Mouse (Mus musculus): ENCODE data around the gene Hint2. TPM values are rescaled to one million over a fixed set of nuclear protein-coding genes. Genes with fewer than 3 reads are reported as not detected.

Hint2 gene
- polyA plus RNA-seq, 1 experiment from 2014 or later = 263 TPM

- H3K36me3 ChIP-seq (ENCODE audit: insufficient read depth, low read length) = no peaks in the 10 kb centered on the region
- 0 out of 2 replicates have a peak, but pooled peaks cover 8% of the 10 kb centered on the region for H3K4me1 ChIP-seq (replicated peaks; ENCODE audit: insufficient read depth, low read length)
- ATAC-seq (replicated peaks; ENCODE audit: low FRiP score, low read depth) (peak; percentile 89), DNase-seq (ENCODE audit: low spot score) (peak; percentile 95)
- H3K9ac ChIP-seq (ENCODE audit: low read depth, low read length) = peak within 1 kb of the TSS; percentile 83
- peak within 1 kb of the TSS; percentile 55; the same call in 1 of the 2 replicates for H3K27ac ChIP-seq
- no peaks in the 10 kb centered on the region for H3K9me3 ChIP-seq (replicated peaks; ENCODE audit: low read length)
- H3K27me3 ChIP-seq (ENCODE audit: insufficient read depth, low read length) = no peaks in the 10 kb centered on the region
- peak within 1 kb of the TSS; percentile 76 for H3K4me3 ChIP-seq (replicated peaks; ENCODE audit: low read depth, low read length)
- H3K4me2 ChIP-seq (ENCODE audit: low read length) = peak within 1 kb of the TSS; percentile 83
- no peak for TF ChIP-seq CTCF (IDR thresholded peaks at IDR 0.05; ENCODE audit: low read depth)
- WGBS = 2% methylated on average over 41 of the region's 41 CpGs
Measured at GRCm38 (mm10) chr4:43668782-43669427, 12.6 kb upstream of the Hint2 start, which contains the start of the genes Tmem8b and Fam221b. Gene Tmem8b (plus strand): TSS chr4:43668971. Gene Fam221b (minus strand): TSS chr4:43669145.

GRCm38 (mm10) chr4:43666412-43666811 lies 10.1 kb upstream of the Hint2 start:
- 19% methylated on average over 4 of the region's 4 CpGs for WGBS

DNA sequence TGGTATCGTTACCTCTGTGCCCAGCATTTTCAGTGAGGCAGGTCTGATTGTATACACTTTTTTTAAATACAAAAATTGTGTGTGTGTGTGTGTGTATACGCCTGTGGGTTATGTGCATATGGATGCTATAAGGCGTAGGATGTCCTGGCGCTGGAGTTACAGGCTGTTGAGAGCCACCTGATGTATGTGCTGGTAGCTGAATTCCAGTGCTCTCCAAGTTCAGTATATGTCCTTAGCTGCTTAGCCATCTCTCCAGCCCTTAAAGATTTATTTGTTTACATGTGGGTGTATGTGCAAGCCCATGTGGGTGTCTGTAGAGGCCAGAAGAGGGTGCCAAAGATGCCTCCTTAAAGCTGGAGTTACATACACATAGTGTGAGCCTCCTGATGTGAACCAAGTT lies 880 bp upstream of the Hint2 start:
- Histone ChIP-seq H3K4me3 (replicated peaks; ENCODE audit: low read depth, low read length) (peak overlapping the region; percentile 92; the same call in 1 of the 2 replicates), H3K4me2 (ENCODE audit: low read length) (peak overlapping the region; percentile 67; the same call in 1 of the 2 replicates), H3K27me3 (ENCODE audit: insufficient read depth, low read length) (0 out of 2 replicates have a peak, but pooled peaks cover under 1% of the 10 kb centered on the region), H3K27ac (no peak overlapping the region), H3K9ac (ENCODE audit: low read depth, low read length) (no peak overlapping the region), H3K4me1 (replicated peaks; ENCODE audit: insufficient read depth, low read length) (no peaks in the 10 kb centered on the region), H3K9me3 (replicated peaks; ENCODE audit: low read length) (no peaks in the 10 kb centered on the region), H3K36me3 (ENCODE audit: insufficient read depth, low read length) (no peaks in the 10 kb centered on the region)
- ATAC-seq (replicated peaks; ENCODE audit: low FRiP score, low read depth) (no peak), DNase-seq (ENCODE audit: low spot score) (no peak)
- TF ChIP-seq CTCF (IDR thresholded peaks at IDR 0.05; ENCODE audit: low read depth) = peak; percentile 31; the same call in 1 of the 2 replicates
- WGBS = 62% methylated on average over 4 of the region's 4 CpGs

More at GRCm38 (mm10) chr4:43666412-43666811, 10.1 kb upstream of the Hint2 start:
- ATAC-seq (replicated peaks; ENCODE audit: low FRiP score, low read depth) = no peak
- peak; percentile 64 for DNase-seq (ENCODE audit: low spot score)
- H3K4me3 ChIP-seq (replicated peaks; ENCODE audit: low read depth, low read length) = no peak overlapping the region
- TF ChIP-seq CTCF (IDR thresholded peaks at IDR 0.05; ENCODE audit: low read depth) = peak; percentile 74
- H3K9ac ChIP-seq (ENCODE audit: low read depth, low read length) = no peak overlapping the region
- H3K27me3 ChIP-seq (ENCODE audit: insufficient read depth, low read length) = 0 out of 2 replicates have a peak, but pooled peaks cover 3% of the 10 kb centered on the region
- H3K36me3 ChIP-seq (ENCODE audit: insufficient read depth, low read length) = no peaks in the 10 kb centered on the region
- no peak overlapping the region for H3K27ac ChIP-seq
- H3K4me2 ChIP-seq (ENCODE audit: low read length) = no peak overlapping the region
- H3K4me1 ChIP-seq (replicated peaks; ENCODE audit: insufficient read depth, low read length) = 0 out of 2 replicates have a peak, but pooled peaks cover 8% of the 10 kb centered on the region
- H3K9me3 ChIP-seq (replicated peaks; ENCODE audit: low read length) = no peaks in the 10 kb centered on the region

- no peaks in the 10 kb centered on the region for H3K36me3 ChIP-seq (ENCODE audit: insufficient read depth, low read length)
- H3K4me3 ChIP-seq (replicated peaks; ENCODE audit: low read depth, low read length) = peak overlapping the region; percentile 92
- H3K4me2 ChIP-seq (ENCODE audit: low read length) = peak overlapping the region; percentile 67
- H3K9me3 ChIP-seq (replicated peaks; ENCODE audit: low read length) = no peaks in the 10 kb centered on the region
- WGBS = 4% methylated on average over 34 of the region's 34 CpGs
- peak overlapping the region; percentile 97 for H3K27ac ChIP-seq
- no peaks in the 10 kb centered on the region for H3K27me3 ChIP-seq (ENCODE audit: insufficient read depth, low read length)
- peak overlapping the region; percentile 93 for H3K9ac ChIP-seq (ENCODE audit: low read depth, low read length)
- peak; percentile 59 for ATAC-seq (replicated peaks; ENCODE audit: low FRiP score, low read depth)
- no peaks in the 10 kb centered on the region for H3K4me1 ChIP-seq (replicated peaks; ENCODE audit: insufficient read depth, low read length)
- peak; percentile 13; the same call in 1 of the 2 replicates for TF ChIP-seq CTCF (IDR thresholded peaks at IDR 0.05; ENCODE audit: low read depth)
- peak; percentile 21 for DNase-seq (ENCODE audit: low spot score)
Measured at GRCm38 (mm10) chr4:43655656-43656338, 469 bp downstream of the Hint2 start.

DNA sequence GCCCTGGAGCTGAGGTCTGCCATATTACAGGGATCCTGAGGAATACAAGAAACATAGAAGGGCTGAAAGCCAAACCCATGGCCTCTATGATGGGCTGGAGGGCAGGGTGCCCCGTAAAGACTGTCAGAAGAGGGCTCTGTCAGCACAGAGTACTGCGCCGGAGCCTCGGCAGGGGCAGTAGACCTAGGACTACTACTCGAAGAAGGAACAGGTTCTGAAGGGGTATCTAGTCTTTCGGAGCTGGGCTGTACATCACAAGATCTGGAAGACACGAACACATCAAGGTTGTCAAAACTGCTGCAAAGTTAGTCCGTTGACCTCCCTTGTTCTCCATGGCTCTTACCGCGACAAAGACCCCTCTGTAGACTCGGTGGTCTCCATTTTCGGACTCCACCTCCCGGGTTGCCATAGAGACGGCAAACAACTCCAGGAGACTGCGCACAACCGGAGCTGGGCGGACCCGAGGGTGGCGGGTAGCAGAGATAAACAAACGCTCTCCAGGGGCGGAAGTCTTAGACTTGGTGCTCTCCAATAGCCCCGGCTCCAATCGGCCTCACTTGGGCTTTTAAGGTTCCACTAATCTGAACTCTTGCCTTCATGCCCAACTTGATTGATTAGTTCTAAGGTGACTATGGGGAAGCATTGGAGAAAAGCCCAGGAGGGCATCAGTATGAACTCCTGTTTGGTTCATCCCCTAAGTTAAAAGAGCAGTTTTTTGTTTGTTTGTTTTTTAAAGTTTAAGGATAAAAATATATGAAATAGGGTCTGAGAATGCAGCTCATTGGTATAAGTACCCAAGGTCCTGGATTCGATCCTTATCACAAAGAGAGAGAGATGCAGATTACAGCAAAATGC lies 2.9 kb downstream of the Hint2 start, which contains the start of gene Spag8:
Spag8 (minus strand) TSS at position 434 of the 855 bp plus-strand sequence.
- no peak within 1 kb of the TSS for H3K9ac ChIP-seq (ENCODE audit: low read depth, low read length)

More for the DNA sequence above, 2.9 kb downstream of the Hint2 start, which contains the start of gene Spag8:
- ATAC-seq (replicated peaks; ENCODE audit: low FRiP score, low read depth) (no peak), DNase-seq (ENCODE audit: low spot score) (peak; percentile 61)
- no peaks in the 10 kb centered on the region for H3K9me3 ChIP-seq (replicated peaks; ENCODE audit: low read length)
- H3K36me3 ChIP-seq (ENCODE audit: insufficient read depth, low read length) = no peaks in the 10 kb centered on the region; the same call in 1 of the 2 replicates
- H3K27me3 ChIP-seq (ENCODE audit: insufficient read depth, low read length) = no peaks in the 10 kb centered on the region
- no peak within 1 kb of the TSS for H3K27ac ChIP-seq
- no peak for TF ChIP-seq CTCF (IDR thresholded peaks at IDR 0.05; ENCODE audit: low read depth)
- H3K4me1 ChIP-seq (replicated peaks; ENCODE audit: insufficient read depth, low read length) = no peaks in the 10 kb centered on the region
- peak within 1 kb of the TSS; percentile 29; the same call in 1 of the 2 replicates for H3K4me2 ChIP-seq (ENCODE audit: low read length)
- no peak within 1 kb of the TSS for H3K4me3 ChIP-seq (replicated peaks; ENCODE audit: low read depth, low read length)
- WGBS = 19% methylated on average over 24 of the region's 24 CpGs
